Mouse (Mus musculus) adrenal gland, postnatal 4 days (tissue): ENCODE data around the gene Pinlyp. TPM values are rescaled to one million over a fixed set of nuclear protein-coding genes. Genes with fewer than 3 reads are reported as not detected.

Experiments
- DNase-seq, 2 experiments: peaks; one replicate each; pipeline ENCODE4 v3.0.0; 2021 to 2022; ENCODE audit warnings: low spot score in 2 of 2, mixed read lengths in 2 of 2
- long read RNA-seq, 2 experiments: library from polyadenylated mRNA; stranded (forward); transcript quantifications; one replicate each; pipeline ENCODE4 v2.0.0; 2021
- total RNA-seq, 2 experiments: library from RNA; stranded (reverse); gene quantifications; 2 replicates each; pipeline ENCODE4 v1.2.3; 2021

The Pinlyp gene
- total RNA-seq, result not detected
- long read RNA-seq, experiment 1, result 0 reads
- long read RNA-seq, experiment 2, result 0 reads

DNA sequence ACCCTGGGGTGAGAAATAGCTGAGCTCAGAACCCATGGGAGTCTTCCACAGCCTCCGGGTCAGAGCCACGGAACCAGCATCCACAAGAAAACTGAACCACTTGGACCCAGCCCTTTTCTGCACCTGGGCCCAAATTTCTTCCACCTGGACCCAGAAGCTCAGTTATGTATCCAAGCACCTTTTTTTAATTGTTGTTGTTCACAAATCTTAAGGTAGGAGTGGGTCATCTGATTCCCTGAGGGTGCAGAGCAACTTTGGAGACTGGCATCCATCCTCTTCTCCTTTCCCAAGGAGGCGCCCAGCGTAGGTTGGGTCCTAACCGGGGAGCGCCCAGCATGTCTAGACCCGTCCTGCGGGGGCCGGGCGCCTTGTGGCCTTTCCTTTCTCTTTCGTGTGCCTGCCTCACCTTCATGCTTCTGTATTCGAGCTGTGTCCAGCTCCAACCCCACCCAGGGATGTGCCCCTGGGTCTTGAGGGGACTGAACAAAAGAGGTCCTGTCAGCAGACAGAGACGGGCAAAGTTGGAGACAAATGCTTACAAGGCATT, at the start of gene Pinlyp, which contains the start of gene Xrcc1:
Pinlyp (minus strand) TSS at position 51 of the 547 bp plus-strand sequence.
Xrcc1 (plus strand) TSS at position 222 of the 547 bp plus-strand sequence.
- DNase-seq, result no peak

DNA sequence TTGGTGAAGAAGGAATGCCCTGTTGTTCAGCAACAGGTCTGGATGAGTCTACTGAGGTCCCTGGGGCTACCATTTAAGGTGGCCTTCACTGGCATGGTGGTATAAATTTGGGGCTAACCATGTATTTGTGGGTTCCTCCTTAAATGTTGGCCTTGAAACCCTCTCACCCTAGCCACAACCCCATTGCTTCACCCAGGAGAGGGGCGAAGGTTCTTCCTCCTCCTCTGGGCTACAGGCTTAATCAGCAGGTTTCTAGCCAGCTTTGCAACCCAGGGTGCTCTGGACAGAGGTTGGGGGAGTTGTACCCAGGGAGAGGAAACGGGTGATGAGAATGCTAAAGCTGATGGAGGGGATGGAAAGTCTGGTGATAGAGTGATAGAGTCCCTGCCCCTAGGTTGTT, 49.5 kb upstream of the Pinlyp start:
- no peak for DNase-seq

DNA sequence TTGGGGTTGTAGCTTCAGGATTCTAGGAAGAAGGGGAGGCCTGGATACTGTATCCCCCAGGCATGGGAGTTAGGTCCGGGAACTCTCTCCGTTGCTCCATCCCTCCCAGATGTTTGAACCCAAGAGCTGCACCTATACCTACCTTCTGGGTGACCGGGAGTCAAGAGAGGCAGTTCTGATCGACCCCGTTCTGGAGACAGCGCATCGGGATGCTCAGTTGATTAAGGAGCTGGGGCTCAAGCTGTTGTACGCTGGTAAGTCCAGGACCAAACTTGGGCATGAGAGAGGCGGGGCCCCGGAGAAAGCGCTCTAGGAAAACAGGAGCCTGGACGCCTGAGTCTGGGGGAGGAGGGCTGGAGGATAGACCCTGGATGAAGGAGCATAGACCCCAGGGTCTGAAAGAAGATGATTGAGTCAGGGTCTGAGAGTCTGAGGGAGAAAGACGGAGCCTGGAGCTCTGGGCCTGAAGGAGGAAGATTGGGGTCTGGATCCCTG, 48.4 kb upstream of the Pinlyp start:
- DNase-seq, result no peak

- DNase-seq, result peak; percentile 54 to 65
Observed at GRCm38 (mm10) chr7:24593621-24594308, 47.8 kb upstream of the Pinlyp start.

GRCm38 (mm10) chr7:24592781-24593180, 46.9 kb upstream of the Pinlyp start:
- DNase-seq, result no peak

GRCm38 (mm10) chr7:24592163-24592562, 46.2 kb upstream of the Pinlyp start:
- DNase-seq, result no peak

DNA sequence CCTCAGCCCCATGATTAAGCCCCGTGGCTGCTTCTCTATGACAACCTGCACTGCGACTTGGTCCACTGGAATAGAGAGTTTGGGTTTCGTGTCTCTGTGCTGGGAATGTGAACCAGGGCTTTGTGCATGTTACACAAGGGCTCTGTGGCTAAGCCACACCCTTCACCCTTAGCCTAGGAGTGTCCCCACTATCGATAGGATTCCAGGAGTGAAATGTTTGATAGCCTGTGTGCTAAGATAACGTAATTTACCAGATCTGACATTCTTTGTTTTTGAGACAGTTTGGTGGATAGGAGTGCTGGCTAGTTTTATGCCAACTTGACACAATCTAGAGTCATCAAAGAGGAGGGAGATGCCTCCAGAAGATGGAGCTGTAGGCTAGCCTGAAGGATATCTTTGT, 45.8 kb upstream of the Pinlyp start:
- DNase-seq, result no peak

GRCm38 (mm10) chr7:24588336-24588735, 42.4 kb upstream of the Pinlyp start:
- no peak for DNase-seq

DNA sequence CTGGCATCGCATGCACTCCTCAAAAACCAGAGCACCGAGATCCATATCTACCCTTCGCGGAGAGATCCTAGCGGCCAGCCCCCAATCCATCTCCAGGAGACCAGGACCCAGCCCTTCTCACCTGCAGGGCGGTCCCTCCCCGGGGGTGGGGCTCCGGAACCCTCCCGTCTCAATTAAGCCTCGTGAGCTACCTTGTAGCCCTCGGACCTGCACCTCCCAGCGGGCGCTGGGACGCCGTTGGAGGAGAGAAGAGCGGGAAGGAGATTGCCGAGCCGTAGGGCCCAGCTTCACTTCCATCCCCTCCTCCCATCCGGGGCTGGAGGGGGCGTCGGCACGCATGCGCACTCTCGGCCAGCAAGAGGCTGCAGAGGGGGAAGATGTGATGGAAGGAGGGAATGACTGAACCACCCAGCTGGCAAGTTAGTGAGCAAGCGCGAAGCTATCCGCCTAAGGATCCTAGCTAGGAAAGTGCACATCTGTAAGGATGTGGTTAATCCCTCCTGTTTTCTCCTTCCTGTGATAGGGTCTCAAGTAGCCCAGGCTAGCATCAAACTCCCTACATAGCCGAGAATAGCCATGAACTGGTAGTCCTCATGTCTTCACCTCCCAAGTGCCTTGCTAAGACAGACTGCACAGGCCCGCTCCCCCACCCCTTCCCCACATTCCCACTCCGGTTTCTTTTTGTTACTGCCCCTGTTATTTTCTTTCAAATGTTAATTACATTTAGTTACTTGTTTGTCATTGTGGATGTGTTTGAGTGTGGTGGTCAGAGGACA, 41.6 kb upstream of the Pinlyp start, which contains the start of the genes Ethe1 and Zfp575:
Ethe1 (plus strand) TSS at position 214 of the 776 bp plus-strand sequence.
Zfp575 (minus strand) TSS at position 312 of the 776 bp plus-strand sequence.
- DNase-seq, result no peak

GRCm38 (mm10) chr7:24586828-24587227, 40.9 kb upstream of the Pinlyp start:
- DNase-seq, result no peak

- DNase-seq, result no peak
Observed at GRCm38 (mm10) chr7:24585995-24586394, 40.1 kb upstream of the Pinlyp start.

DNA sequence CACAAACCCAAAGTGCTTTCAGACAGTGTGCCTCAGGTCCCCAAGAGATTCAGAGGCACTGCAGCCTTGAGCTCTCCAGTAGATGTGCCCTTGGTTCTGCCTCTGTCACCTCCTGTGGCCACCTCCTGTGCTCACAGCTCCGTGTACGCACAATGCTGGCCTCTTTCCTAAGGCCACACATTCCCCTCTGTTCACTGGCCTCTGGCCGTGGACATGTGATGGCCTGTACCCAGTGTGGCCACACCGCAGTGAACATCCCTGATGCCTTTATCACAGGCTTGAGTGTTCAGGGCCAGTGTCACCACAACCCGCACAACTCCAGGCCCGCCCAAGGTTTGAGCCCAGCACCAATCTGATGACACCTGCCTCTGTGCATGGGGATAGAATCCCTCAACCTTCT, 39.0 kb upstream of the Pinlyp start:
- DNase-seq, result no peak

GRCm38 (mm10) chr7:24577811-24578210, 31.9 kb upstream of the Pinlyp start:
- DNase-seq, result no peak

- no peak for DNase-seq
Observed at GRCm38 (mm10) chr7:24574224-24574796, 28.4 kb upstream of the Pinlyp start.

DNA sequence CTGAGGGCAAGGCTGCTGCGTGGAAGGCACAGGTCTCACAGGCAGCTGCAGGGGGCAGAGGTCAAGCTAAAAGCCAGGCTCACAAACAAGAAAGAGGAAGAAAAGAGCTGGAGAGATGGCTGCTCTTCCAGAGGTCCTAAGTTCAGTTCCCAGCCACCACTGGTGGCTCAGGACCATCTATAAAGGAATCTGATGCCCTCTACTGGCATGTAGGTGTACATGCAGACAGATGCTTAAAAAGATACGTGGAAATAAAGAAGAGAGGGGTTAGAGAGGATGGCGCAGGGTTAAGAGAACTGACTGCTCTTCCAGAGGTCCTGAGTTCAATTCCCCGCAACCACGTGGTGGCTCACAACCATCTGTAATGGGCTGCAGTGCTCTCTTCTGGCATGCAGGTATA, 26.5 kb upstream of the Pinlyp start:
- no peak for DNase-seq

DNA sequence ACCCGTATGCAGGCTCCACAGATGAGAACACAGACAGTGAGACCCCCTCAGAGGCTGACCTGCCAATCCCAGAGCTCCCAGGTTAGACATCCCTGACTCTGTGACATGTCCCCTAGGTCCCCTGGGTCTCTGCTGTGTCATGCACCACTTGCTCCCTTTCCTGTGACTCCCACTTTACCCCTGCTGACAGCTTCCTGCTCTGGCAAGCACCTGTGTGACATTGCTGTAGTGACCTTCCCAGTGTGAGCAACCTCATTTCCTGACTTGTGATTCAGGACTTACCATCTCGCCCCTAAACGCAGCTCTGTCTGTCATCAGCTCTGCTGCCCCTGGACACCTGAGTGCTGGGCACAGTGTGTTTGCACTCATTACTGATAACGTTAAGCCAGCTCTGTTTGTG, 25.2 kb upstream of the Pinlyp start:
- no peak for DNase-seq

DNA sequence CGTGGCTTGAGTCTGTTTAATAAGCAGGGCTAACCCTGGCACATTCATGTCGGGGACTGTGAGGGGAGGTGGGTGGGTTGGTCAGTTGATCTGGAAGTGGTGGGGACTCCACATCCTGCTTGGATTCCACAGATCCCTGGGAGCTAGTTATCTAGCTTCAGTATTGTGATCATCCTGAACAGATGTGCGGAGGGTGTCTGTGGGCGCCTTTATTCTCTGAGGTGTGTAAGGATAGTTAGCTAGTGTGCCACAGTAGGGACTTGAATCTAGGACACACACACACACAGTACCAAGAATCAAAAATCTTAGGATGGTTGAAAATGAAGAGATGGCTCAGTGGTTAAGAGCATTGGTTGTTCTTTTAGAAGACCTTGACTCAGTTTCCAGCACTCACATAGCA, 22.6 kb upstream of the Pinlyp start:
- no peak for DNase-seq

DNA sequence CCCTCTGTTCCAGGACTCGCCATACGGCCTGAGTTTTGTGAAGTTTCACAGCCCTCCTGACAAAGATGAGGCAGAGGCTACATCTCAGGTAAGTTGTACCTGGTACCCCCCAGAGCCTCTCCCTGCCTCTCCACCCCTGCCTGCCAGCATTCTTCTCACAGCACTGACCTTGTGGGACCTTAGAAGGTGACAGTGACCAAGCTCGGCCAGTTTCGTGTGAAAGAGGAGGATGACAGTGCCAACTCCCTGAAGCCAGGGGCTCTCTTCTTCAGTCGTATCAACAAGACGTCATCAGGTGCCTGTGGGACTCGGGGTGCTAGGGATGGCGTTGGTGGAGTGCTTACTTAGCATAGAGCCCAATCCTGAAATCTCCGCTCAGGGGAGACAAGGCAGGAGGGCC, 20.3 kb upstream of the Pinlyp start:
- DNase-seq, result no peak

- DNase-seq, result no peak
Observed at GRCm38 (mm10) chr7:24565627-24566026, 19.7 kb upstream of the Pinlyp start.

GRCm38 (mm10) chr7:24564607-24565265, 18.8 kb upstream of the Pinlyp start:
- DNase-seq, result peak in 1 of 2 experiments; percentile 50

DNA sequence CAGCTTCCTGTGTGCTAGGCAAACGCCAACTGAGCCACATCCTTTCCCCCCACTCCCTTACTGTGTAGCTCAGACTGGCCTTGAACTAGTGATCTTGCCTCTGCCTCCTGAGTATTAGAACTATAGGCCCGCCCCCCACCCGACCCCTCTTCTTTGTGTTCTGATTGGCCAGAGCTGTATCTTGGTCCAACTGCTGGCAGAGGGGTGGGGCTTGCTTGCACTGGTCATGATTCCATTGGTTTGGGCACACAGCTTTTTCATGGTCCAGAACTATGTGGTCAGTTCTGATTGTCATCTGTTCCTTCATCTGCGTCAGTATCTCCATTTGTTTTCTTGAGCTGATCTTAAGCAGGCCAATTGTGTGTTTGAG, 17.9 kb upstream of the Pinlyp start:
- no peak for DNase-seq
